Mouse (Mus musculus): ENCODE results near the gene Zfp445.
A peak's percentile ranks its signal among the peaks of the same experiment; 100 is the strongest.
"Not testable (repeated sequence)": the region's sequence is repeated elsewhere in the genome, so short reads cannot be mapped to it uniquely, and the experiment has no call there.

Gene Zfp445

DNA sequence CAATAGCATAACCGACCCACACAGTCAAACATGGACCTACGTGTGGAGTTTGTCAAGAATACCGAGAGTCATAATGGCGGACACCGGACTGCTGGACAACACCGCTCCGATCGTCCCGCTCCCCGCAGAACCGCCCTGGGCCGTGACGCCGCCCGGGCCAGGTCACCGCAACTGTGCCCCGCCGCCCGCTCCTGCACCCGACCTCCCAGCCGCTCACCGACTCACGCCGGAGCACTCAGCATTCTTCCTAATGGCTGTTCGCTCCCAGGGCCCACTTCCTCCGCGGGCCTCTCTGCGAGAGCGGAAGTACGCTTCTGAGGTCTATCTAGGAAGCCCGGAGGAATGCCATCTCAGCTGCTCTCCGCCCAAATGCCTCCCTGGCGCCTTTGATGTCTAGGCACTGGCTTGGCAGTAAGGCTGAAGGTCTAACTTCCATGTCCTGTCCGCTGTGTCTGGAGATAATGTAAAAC lies at the start of gene Zfp445:
Gene Zfp445, minus strand, starts transcription at position 310 of the 470 bp plus-strand sequence.
- DNase-seq (ENCODE audit: low spot score) = peak; percentile 76

- peak; percentile 47 for DNase-seq (ENCODE audit: low spot score)
These were observed 37.1 kb upstream of the Zfp445 start for GRCm38 (mm10) chr9:122902717-122903535.

GRCm38 (mm10) chr9:122901047-122901446 lies 35.2 kb upstream of the Zfp445 start:
- DNase-seq (ENCODE audit: low spot score) = no peak

DNA sequence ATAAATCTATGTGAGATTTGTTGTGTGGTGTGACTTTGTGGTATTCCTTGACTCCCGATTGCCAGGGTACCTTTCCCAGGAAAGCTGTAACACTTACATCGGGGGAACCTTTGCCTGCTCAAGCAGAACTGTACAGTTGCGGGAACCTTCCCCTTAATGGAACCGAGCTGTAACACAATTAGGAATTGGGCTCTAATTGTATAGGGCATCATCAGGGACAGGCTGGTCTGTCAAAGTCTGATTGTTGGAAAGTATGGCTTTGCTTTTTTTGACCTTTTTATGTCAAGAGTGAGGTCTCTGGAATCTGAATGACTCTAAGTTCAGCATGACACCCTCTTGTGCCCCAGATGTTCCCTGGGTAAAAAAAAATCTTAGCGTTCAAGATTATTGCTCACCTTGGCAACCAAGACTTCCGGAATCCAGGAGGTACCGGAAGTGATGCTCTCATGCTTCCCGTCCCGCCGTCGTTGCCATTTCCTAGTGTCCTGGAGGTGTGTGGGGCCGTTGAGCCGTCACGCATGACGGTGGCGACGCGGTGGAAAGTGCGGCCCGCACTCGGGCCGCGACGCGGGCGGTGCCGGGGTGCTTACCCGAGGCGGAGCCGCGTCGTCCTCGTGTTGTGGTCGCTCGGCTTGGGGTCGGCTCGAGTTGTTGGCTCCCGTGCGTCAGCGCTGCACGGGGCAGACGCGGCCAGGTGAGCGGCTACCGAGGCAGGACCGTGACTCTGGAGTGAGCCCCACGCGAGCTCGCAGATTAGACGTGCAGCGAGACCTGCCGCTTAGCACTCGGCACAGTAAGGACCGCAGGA lies 20.8 kb upstream of the Zfp445 start:
- peak; percentile 61 for DNase-seq (ENCODE audit: low spot score)

- no peak for DNase-seq (ENCODE audit: low spot score)
These were observed 19.6 kb upstream of the Zfp445 start, which contains the start of gene Zkscan7 for GRCm38 (mm10) chr9:122885385-122885784. Zkscan7 (plus strand) TSS chr9:122885685.

DNA sequence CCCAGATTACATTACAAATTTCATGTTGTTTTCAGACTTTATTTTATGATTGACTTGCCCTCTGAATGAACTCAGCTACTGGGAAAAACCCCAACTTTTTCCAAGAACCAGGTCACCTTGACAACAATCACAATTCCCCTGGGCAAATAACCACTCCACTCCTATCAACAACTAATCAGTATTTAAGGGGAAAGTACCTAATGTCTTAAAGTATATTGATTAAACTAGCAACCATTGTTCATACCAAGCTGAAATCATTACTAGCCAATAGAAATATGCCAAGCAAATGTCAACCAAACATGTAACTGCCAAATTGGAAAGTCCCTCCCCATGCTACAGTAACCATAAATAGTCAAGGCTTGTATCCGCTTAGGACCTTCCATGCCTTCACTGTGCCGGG lies 9.3 kb upstream of the Zfp445 start:
- DNase-seq (ENCODE audit: low spot score) = no peak

DNA sequence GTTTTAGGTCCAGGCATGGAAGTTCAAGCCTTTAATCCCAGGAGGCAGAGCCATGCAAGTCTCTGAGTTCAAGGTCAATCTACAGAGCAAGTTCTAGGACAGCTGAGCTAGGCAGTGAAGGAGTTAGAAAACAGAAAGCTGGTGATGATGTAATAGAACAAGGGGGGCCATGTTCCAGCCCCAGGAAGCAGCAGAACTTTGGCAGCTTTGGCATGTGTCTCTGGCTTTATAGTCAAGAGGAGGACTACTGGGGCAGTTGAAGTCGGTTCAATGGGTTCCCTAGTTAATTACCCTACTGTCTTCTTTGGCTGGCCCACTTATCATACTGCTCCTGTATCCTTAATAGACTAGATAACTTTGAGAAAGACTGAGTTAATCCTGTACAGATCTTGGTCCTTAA lies 8.8 kb upstream of the Zfp445 start:
- DNase-seq (ENCODE audit: low spot score) = no peak

DNA sequence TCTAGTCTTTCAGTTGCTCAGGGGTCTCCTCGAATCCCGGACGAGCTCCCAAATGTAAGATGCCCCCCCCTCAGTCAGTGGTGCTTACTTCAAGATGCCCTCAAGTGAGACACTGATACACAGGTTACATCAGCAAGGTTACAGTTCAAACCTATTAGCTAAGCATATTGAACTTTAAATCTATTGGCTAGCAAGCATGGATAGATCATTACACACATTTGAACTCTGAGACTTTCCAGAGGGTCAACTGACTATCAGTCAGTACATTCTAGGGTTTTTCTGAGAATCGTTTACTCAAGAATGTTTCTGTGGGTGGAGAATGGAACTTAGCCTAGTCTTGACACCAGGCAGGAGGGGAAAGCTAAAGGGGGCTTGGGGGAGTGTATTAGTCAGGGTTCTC lies 6.8 kb upstream of the Zfp445 start:
- DNase-seq (ENCODE audit: low spot score) = no peak

GRCm38 (mm10) chr9:122866192-122866591 lies 386 bp upstream of the Zfp445 start:
- DNase-seq (ENCODE audit: low spot score) = no peak

GRCm38 (mm10) chr9:122864848-122865247 lies 958 bp downstream of the Zfp445 start:
- DNase-seq (ENCODE audit: low spot score) = no peak

DNA sequence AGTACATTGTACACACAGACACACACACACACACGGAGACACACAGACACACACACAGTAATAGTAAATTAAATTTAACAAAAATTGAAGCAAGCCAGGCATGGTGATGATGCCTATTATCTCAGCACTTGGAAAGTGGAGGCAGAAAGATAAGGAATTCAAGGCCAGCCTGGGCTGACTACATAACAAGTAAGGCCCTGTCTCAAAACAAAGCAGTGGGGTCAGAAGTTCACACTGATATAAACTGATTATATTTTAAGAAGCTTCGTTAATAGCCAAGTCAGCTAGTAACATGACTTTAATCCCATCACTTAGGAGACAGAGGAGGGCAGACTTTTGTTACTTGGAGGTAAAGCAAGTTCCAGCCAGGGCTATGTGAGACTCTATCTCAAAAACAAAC lies 2.1 kb downstream of the Zfp445 start:
- no peak for DNase-seq (ENCODE audit: low spot score)

GRCm38 (mm10) chr9:122860752-122861151 lies 5.1 kb downstream of the Zfp445 start:
- DNase-seq (ENCODE audit: low spot score) = no peak

DNA sequence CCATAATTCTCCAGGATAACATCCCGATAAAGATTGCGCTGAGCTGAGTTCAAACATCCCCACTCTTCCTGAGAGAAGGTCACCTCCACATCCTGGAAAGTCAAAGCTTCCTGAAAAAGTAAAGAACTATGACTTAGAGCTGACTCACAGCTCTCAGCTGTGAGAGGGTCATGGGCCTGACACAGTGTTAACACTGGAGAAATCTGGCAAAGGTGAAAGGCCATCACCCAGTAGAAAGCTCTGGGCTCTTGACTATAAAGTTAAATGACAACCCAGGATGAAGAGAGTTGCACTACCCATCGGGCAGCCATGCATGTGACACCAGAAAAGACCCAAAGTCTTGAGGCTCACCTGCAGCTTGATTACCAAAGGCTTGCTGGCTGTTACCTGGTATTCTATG lies 9.1 kb downstream of the Zfp445 start:
- DNase-seq (ENCODE audit: low spot score) = no peak

DNA sequence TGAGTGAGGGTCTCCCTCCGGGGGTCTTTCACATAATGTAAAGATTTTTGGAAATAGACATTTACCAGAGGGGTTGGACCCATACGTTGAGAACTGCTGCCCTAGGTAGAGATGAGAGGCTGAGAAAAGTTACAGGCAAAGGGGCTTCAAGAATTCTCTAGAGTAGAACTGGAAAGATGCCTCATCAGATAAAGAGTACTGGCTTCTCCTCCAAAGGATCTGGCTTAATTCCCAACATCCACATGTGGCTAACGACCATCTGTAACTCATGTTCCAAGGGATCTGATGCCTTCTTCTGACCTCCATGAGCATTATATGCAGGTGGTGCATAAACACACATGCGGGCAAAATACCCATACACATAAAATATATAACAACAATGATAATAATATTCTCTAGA lies 10.2 kb downstream of the Zfp445 start:
- no peak for DNase-seq (ENCODE audit: low spot score)

- not testable (repeated sequence) for DNase-seq (ENCODE audit: low spot score)
These were observed 10.7 kb downstream of the Zfp445 start for GRCm38 (mm10) chr9:122855141-122855540.

DNA sequence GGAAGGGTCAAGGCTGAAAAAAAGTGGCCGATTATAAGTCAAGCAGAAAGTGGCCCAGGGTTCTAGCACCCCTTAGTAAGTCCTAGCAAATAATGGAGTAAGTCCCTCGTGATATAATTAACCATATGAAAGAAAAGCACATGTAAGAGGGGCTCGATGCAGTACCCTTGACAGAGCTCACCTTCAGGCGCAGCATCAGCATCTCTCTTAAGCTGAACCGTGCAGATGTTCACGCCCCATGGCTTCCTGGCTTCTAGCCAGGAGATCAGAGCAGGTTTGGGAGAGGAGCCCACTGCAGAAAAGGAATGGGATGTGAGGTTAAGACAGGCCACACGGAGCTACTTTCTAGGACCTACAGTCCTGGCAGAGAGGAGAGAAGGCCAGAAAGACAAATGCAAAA lies 11.3 kb downstream of the Zfp445 start:
- no peak for DNase-seq (ENCODE audit: low spot score)

DNA sequence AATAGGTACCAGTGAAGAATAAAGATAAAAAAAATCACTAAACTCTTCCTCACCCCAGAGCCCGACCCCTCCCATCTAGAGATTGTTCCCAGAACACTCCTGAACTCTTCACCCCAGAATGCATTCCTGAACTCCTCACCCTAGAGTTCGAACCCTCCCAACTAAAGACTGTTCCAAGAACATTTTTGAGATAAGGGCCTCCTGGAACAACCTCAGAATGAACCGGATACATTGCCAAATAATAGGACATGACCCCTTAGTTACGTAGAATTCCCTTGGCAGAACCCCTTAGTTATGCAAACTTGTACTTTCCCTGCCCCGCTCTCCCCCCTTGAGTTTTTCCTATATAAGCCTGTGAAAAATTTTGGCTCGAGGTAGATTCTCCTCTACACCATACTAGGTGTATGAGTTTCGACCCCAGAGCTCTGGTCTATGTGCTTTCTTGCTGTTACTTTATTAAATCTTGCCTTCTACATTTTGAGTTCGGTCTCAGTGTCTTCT lies 17.9 kb downstream of the Zfp445 start:
- not testable (repeated sequence) for DNase-seq (ENCODE audit: low spot score)

- peak; percentile 68 for DNase-seq (ENCODE audit: low spot score)
These were observed 19.6 kb downstream of the Zfp445 start for GRCm38 (mm10) chr9:122846156-122846555.

DNA sequence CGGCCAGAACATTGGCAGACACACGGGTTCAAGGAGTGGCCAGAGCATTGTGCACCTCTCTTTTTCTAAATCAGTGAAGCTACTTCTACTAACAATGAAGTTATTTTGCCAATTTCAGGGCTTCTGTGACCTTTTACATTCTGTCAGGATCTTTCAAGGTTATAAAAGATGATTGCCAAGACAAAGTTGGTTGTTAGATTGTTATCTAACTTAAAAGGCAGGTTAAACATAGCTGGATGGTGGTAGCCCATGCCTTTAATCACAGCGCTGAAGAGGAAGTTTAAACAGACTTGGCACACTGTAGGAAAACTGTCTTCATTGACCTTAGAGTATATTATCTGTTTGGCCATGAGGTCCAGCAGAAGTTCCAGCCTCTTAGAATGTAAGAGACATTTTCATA lies 20.2 kb downstream of the Zfp445 start:
- DNase-seq (ENCODE audit: low spot score) = no peak

DNA sequence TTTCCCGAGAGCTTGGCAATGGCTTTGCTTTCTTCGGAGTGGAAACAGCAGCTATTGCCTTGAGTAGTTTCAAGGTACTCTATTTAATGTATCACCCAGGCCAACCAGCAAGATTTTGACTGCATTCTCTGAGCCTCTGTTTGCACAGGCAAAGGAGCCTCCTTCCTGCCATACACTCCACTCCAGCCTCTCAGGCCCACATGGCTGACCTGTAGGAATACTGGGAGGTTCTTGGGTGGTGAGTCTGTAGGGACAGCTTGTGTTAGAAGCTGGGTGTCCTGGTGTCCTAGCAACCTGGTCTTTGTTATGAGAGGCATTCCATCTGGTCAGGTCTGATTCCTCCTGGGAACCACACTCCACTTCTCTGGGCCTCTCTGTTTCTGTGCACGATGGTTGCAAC lies 22.0 kb downstream of the Zfp445 start, which contains the start of gene Gm35549:
Gene Gm35549, minus strand, starts transcription at position 276 of the 400 bp plus-strand sequence.
- no peak for DNase-seq (ENCODE audit: low spot score)

GRCm38 (mm10) chr9:122837680-122838079 lies 28.1 kb downstream of the Zfp445 start:
- DNase-seq (ENCODE audit: low spot score) = peak; percentile 39

DNA sequence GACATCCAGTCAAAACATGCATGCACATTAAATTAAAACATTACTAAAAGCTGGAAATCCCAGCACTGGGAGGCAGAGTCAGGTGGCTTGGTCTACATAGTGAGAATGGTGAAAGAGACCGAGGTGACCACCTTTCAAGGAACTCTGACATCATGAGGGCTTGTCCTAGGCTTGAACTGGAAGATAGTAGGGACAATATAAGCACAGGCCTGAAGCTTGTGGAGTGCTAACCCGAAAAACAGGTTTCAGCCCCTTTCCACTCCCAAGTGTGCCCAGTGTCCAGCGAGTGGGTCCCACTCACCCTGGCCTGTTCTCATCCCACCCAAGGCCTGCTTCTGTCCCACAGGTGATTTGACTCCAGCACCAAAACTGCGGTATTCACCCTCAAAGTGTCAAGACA lies 28.6 kb downstream of the Zfp445 start:
- DNase-seq (ENCODE audit: low spot score) = no peak

DNA sequence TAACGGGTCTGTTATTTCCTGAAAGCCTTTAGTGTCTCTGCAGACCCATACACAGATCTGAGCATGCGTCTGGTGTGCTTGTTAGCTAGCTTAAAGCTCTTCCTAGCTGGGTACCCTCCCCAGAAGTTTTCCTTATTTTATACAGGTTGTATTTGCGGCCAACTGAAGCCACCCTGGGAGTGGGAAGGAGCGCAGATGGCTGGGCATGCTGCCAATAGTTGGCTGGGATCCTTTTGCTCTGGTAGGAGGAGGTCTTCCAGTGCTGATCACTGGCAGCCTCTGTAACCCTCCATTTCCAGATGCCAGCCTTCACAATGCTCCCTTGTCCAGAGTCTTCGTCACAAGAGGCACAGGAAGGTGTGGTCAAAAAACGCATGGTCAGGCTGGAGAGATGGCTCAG lies 29.0 kb downstream of the Zfp445 start:
- DNase-seq (ENCODE audit: low spot score) = peak; percentile 71

Measured in layer of hippocampus, adult 11-12 months (tissue).